Mouse (Mus musculus) gastrocnemius, postnatal 4 days (tissue): ENCODE results near the gene Mapk8ip3. TPM values are rescaled to one million over a fixed set of nuclear protein-coding genes. Genes with fewer than 3 reads are reported as not detected.

Experiments
- DNase-seq, 2 experiments: peaks; one replicate each; pipeline ENCODE4 v3.0.0; 2021 to 2022; ENCODE audit warnings: low spot score in 2 of 2, mixed read lengths in 2 of 2
- total RNA-seq, 2 experiments: library from RNA; stranded (reverse); gene quantifications; 2 replicates each; pipeline ENCODE4 v1.2.3; 2021

Mapk8ip3 gene
- total RNA-seq, 2 experiments from 2014 or later: 50.0 to 51.1 TPM

GRCm38 (mm10) chr17:24902671-24903474 lies 33.9 kb downstream of the Mapk8ip3 start:
- peak in 1 of 2 experiments; percentile 17 for DNase-seq

- no peak for DNase-seq
Observed at GRCm38 (mm10) chr17:24902124-24902523, 34.7 kb downstream of the Mapk8ip3 start.

- DNase-seq: no peak
Observed at GRCm38 (mm10) chr17:24900014-24900413, 36.8 kb downstream of the Mapk8ip3 start.

- no peak for DNase-seq
Observed at GRCm38 (mm10) chr17:24899153-24899552, 37.6 kb downstream of the Mapk8ip3 start.

GRCm38 (mm10) chr17:24898041-24898854 lies 38.5 kb downstream of the Mapk8ip3 start:
- no peak for DNase-seq

GRCm38 (mm10) chr17:24897600-24897999 lies 39.2 kb downstream of the Mapk8ip3 start:
- DNase-seq: no peak

GRCm38 (mm10) chr17:24896993-24897269 lies 39.8 kb downstream of the Mapk8ip3 start:
- no peak for DNase-seq

- DNase-seq: peak in 1 of 2 experiments; percentile 67
Observed at GRCm38 (mm10) chr17:24896241-24896992, 40.4 kb downstream of the Mapk8ip3 start, which contains the start of gene Nme3. Gene Nme3, plus strand, starts transcription at chr17:24896500.

GRCm38 (mm10) chr17:24895571-24896240 lies 41.1 kb downstream of the Mapk8ip3 start:
- no peak for DNase-seq

- DNase-seq: peak; percentile 63 to 85
Observed at GRCm38 (mm10) chr17:24894995-24895547, 41.7 kb downstream of the Mapk8ip3 start, which contains the start of the genes Eme2 and Mrps34. Gene Eme2, minus strand, starts transcription at chr17:24895087. Gene Mrps34, plus strand, starts transcription at chr17:24895116.

- DNase-seq: no peak
Observed at GRCm38 (mm10) chr17:24894061-24894994, 42.4 kb downstream of the Mapk8ip3 start.

- DNase-seq: no peak
Observed at GRCm38 (mm10) chr17:24893276-24893675, 43.5 kb downstream of the Mapk8ip3 start.

GRCm38 (mm10) chr17:24892785-24893184 lies 44.0 kb downstream of the Mapk8ip3 start:
- no peak for DNase-seq

- DNase-seq: no peak
Observed at GRCm38 (mm10) chr17:24891321-24891720, 45.5 kb downstream of the Mapk8ip3 start.

- no peak for DNase-seq
Observed at GRCm38 (mm10) chr17:24890151-24891092, 46.4 kb downstream of the Mapk8ip3 start.

GRCm38 (mm10) chr17:24888862-24889261 lies 47.9 kb downstream of the Mapk8ip3 start:
- no peak for DNase-seq

GRCm38 (mm10) chr17:24887291-24888080 lies 49.3 kb downstream of the Mapk8ip3 start:
- no peak for DNase-seq

GRCm38 (mm10) chr17:24886932-24887271 lies 49.9 kb downstream of the Mapk8ip3 start:
- DNase-seq: no peak
